Mouse (Mus musculus): ENCODE measurements around the gene Snx27.

Gene Snx27

GRCm38 (mm10) chr3:94565557-94565956 lies 17.0 kb downstream of the Snx27 start:
- DNase-seq: no peak

DNA sequence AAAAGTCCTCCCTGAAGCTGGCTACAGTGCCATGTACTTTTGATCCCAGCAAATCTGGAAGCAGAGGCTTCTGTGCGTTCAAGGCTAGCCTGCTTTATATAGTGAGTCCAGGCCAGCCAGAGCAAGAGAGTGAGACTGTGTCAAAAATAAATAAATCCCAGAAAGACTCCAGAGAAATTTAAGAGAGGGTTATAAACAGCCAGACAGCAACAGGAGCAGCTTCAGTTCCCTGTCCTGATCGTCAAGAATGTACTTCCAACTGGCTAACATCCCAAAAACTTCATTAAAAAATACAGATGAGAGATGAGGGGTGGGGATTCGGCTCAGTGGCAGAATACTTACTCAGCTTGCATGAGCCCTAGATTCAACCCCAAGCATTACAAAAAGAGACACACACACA lies 17.4 kb downstream of the Snx27 start:
- no peak for DNase-seq

- no peak for DNase-seq
Measured at GRCm38 (mm10) chr3:94564356-94565010, 18.0 kb downstream of the Snx27 start.

DNA sequence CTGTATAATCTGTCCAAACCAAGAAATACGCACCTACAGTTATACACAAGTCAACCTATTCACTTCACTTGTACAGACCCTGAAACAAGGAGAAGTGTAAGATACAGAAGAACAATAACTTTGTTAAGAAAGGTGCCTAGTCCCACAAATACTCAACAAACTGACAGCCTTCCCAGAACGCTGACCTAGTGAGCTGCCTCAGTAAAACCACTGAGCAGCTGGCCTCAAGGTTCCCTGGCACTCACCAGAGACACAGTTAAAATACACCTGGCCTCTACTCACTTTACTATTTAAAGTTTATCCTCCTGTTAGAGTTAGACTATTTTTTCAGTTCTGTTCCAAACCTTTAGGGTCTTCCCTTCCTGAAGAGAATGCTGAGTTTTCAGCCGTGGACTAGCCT lies 19.4 kb downstream of the Snx27 start:
- no peak for DNase-seq

DNA sequence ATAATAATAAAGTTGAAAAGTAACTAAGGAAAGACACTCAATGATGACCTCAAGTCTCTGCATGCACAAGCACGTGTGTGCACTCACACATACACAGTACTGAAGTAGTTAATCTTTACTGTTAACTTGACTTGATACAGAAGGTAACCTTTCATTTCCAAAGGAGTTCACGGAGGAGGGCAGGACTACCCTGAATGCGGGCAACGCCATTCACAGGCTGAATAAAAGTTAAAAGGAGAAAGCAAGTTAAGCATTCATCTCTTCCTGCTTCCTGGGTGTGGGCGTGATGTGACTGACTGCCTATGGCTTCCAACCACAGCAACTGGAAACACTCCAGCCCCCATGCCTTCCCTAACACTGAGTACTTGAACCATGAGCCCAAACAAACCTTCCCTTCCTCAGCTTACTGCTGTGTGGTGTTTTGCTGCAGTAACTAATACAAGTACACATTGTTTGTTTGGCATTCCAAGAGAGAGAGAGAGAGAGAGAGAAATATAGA lies 22.5 kb downstream of the Snx27 start:
- no peak for DNase-seq

DNA sequence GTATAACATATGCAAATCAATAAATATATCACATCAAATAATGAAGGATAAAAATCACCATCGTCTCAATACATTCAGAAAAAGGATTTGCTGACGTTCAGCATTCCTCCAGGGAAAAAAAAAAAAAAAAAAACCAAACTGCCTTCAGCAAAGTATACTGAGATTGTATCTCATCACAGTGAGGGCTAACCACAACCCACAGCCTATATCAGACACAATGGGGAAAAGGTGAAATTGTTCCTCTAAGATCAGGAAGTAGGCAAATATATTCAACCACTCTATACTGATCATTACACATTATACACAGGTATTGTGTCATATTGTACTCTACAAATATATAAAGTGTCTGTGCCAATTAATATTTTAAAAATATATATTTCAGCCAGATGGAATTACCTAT lies 33.5 kb downstream of the Snx27 start:
- no peak for DNase-seq

GRCm38 (mm10) chr3:94537187-94537586 lies 45.3 kb downstream of the Snx27 start:
- no peak for DNase-seq

GRCm38 (mm10) chr3:94533968-94534367 lies 48.5 kb downstream of the Snx27 start:
- DNase-seq: no peak

GRCm38 (mm10) chr3:94526731-94527130 lies 55.8 kb downstream of the Snx27 start:
- DNase-seq: no peak

- DNase-seq: no peak
Measured at GRCm38 (mm10) chr3:94506664-94507063, 75.9 kb downstream of the Snx27 start.

- no peak for DNase-seq
Measured at GRCm38 (mm10) chr3:94502243-94502642, 80.3 kb downstream of the Snx27 start.

GRCm38 (mm10) chr3:94497162-94497561 lies 85.4 kb downstream of the Snx27 start:
- DNase-seq: no peak

DNA sequence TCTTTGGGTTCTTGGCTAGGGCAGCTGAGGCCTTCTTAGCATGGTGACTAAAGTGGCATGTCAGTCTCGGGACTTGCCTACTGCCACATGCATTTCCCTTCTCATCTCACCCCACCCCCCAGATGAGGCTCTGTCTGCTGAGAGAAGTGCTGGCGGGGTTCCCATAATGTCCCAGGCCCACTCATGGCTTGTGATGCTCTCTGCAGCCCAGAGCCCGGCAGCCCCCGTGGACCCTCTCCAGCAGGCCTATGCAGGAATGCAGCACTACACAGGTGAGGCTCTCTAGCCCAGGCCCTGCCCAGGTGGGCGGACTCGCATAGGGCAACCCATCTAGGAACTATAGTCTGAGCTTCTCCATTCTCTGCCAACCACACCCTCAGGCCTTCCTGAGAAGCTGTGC lies 94.9 kb downstream of the Snx27 start:
- no peak for DNase-seq

DNA sequence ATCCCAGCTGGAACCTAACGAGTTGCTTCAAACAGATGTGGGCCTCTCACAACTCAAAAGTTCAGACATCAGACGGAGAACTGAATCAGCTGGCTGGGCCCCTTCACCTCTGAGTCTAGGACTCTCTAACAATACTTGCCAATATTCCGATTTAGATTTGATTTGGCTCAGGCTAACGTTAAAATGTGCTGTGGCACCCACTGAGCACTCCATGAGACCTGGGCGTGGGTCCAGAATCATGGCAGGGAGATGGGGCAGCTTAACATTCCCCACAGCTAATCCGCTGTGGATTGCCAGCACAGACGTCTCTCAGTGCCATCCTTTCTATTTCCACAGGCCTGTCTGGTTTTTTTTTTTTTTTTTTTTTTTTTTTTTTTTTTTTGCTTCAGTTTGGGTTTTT lies 96.6 kb downstream of the Snx27 start:
- no peak for DNase-seq

GRCm38 (mm10) chr3:94483790-94484439 lies 98.6 kb downstream of the Snx27 start:
- peak; percentile 96 for DNase-seq

DNA sequence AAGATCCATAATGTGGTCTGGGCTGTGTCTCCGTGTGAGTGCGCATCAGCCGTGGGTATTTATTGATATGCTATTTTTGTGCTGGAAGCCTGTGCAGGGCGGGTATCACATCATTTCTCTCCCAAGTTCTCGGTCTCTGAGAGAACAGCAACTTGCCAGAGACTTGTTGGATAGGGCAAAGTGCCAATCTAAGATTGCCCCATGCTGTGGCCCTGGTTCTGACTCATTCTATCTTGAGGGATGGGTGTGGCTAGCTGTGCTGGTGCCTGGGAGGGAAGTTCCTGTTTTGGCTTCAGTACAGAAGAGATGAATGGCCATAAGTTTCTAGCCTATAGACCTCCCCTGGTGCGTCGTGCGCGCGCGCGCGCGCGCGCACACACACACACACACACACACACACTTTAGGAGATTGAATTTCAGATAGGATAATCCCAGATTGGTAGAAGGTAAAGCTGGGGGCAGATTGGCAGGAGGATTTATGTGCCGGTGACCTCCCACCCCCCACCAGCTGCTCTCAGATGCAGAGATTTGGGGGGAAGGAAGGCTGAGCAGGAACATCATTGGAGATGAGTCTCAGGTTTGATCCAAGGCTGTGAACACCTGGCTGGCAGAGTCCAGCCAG lies 99.6 kb downstream of the Snx27 start:
- DNase-seq: no peak

- DNase-seq: no peak
Measured at GRCm38 (mm10) chr3:94481429-94481828, 101.1 kb downstream of the Snx27 start.

DNA sequence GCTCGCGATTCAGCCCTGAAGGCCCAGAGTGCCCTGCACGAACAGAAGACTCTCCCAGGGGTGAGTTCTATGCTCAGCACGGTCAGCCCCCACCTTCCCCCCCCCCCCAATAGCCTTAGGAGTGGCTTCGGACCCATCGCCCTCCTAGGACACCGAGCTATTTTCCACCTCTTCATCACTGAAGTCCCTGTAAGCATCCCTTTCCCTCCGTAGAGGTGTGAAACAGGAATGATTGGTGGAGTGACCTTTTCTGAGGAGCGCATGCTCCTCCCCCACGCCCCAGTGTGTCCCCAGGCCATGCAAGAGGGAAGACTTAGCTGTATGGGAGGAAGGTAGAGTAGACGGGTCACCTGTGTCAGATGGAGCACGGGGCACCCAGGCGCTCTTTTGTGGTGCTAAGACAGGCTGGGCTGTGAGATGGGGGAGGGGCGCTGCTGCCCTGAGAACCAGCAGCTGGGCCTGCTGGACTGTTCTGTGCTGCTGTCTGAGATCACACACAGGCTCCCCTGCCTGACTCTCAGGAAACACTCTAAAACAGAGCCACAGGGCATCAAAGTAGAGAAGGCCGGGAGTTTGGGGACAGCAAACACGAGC lies 102.1 kb downstream of the Snx27 start, which contains the start of gene Riiad1:
TSS of gene Riiad1 (minus strand) at position 51 of the 594 bp plus-strand sequence.
- no peak for DNase-seq

- DNase-seq: peak; percentile 35
Measured at GRCm38 (mm10) chr3:94479564-94479963, 103.0 kb downstream of the Snx27 start.

DNA sequence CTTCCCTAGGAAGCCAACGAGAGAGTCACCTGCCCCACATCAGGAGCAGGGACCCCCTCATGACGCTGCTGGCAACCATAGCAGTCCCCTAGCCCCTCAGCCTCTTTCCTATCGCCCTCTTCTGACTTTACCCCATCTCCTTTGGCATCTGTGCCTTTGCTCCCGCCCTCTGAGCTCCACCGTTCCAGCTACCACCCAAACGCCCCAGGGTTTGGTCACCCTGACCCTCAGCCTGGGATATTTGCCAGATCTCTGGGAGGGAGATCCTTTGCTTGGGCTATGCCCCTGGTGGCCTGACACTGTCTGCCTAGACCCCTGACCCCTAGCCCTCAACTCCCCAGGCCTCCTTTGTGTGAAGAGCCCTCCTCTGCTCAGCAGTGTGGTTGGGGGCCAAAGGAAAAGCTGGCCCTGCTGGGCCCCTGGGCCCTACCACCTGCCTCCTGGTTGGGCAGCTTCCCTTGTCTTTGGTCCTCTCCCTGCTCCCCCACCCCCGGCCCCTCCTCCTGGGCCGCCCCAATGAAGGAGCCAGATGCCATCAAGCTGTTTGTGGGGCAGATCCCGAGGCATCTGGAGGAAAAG lies 103.8 kb downstream of the Snx27 start:
- DNase-seq: no peak

GRCm38 (mm10) chr3:94477981-94478422 lies 104.5 kb downstream of the Snx27 start, which contains the start of gene Celf3:
Gene Celf3, plus strand, starts transcription at chr3:94478295.
- DNase-seq: peak; percentile 69

- DNase-seq: peak; percentile 61
Measured at GRCm38 (mm10) chr3:94477444-94477843, 105.1 kb downstream of the Snx27 start.
